Mouse (Mus musculus) retina, adult 2 months (tissue): ENCODE measurements around the gene Man2a1.

Experiments used
- DNase-seq: peaks from one replicate; pipeline ENCODE4 v3.0.0-alpha.2; 2012; ENCODE audit warnings: low read depth, low spot score

Gene Man2a1

DNA sequence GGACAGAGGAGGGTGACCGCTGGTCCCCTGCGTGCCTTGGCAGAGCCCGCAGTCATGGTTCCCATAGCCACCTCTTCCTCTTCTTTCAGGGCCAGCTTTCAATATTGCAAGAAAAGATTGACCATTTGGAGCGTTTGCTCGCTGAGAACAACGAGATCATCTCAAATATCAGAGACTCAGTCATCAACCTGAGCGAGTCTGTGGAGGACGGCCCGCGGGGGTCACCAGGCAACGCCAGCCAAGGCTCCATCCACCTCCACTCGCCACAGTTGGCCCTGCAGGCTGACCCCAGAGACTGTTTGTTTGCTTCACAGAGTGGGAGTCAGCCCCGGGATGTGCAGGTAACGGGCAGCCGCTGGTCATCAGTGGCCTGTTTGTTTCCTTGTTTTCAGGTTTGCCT is 23.9 kb downstream of the Man2a1 start:
- DNase-seq: no peak

DNA sequence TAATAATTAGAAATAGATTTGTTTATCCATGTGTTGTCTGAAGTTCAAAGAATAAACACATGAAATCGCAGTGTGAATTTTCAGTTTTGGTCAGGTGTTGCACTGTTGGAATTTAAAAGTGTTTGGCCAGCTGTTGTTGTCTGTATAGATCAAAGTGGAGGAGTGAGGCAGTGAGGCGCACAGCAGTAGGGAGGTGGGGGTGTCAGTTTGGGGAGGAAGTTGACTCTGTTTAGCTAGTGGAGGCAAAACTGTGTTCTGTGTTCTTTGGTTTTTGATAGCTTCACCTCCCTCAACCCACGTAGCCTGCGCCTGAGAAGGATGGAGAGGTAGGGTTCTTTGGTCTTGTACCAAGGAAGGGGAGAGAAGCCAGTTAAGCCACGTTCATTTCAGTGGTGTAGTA is 28.3 kb downstream of the Man2a1 start:
- no peak for DNase-seq

DNA sequence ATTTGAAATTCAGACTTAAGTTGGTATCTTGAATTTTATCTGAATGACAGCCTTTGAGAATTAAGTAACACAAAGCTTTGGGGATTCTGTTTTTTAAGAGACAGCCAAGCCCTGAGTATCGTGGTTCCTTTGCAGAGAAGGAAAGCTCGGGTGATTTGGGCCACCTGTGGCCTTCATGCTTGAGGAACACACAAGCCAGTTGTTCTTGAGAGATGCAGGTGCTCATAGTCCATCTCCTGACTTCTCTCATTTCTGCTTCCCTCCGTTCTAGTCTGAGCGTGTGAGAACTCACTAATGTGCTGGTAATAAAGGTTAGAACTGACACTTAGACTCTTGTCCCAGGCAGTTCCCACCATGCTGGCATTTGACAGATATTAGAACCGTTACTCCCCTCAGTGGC is 28.9 kb downstream of the Man2a1 start:
- no peak for DNase-seq

DNA sequence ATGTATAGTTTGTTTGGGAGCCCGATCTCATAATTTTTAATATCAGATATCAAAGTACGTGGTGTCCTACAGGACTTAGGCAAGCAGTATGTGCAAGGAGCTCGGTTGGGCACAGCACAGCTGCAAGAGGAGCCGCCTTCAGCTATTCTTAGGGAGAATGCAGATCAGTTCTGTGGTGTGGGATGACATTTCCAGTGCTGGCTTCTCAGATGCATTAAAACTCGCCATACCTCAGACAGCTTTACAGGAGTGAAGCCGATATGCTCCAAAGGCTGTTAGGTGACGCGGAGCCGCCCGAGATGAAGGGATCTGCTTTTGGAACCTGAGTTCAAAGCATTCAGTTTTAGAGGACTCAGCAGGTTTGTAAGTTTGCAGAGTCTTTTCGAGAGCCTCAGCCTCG is 30.0 kb downstream of the Man2a1 start:
- DNase-seq: no peak

DNA sequence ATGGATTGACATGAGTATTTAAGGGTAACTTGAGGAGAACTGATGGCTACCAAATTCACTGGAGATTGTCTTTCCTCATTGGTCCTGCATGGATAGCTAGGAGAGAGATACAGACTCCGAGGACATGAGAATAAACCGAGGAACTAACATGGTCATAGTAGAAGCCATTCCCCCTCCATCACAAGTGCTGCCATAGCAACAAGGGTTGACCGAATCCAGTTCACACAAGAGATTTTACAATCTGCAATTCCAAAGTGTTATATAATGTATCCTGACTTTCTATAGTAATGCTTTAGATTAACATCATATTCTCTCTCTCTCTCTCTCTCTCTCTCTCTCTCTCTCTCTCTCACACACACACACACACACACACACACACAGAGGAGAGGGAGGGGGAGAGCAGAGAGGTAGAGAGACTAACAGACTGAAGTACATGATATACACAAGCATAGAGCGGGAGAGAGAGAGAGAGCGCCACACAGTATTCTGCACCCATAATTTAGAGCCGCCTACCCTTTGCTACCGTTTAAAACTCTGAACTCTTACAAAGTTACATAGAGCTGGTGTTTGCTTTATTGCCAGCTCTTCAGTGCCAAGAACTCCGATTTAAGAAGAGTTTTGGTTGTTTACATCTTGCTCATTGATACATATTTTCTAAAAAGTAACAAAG is 37.5 kb downstream of the Man2a1 start:
- DNase-seq: no peak

DNA sequence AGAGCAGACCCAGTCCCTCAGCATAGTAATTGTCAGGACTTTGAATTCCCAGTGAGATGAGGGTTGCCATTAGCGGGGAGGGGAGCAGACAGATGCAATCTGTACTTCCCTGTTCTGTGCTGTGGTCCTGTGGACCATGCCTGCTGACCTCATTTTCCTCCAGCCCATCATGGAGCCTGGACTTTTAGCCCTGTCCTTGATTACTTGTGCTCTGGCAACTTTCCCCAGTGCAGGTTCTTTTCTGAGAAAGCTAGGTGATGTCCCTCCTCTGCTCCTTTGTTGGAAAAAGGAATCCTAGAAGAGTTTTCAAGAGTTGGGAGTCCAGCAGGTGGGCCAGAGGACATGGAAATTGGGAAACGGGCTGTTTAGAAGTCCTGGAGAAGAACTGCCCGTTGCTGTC is 40.8 kb downstream of the Man2a1 start:
- DNase-seq: no peak

DNA sequence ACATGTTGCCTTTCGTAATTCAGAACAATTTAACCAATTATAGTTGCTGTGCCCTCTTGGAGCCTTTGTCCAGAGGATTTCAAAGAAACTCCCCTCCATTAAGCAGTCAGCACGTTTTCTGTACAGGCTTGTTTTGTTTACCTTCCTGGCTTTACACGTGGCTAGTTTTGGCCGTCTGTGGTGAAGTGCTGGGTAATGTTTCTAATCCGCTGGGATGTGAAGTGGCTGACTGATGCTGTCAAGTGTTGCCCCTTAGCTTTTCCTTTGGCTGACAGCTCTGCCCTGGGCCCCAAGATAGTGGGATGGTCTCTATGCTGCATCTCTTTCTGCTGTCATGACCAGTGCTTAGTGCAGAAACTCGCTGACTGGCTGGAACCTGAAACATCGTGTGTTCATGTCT is 43.1 kb downstream of the Man2a1 start:
- DNase-seq: no peak

DNA sequence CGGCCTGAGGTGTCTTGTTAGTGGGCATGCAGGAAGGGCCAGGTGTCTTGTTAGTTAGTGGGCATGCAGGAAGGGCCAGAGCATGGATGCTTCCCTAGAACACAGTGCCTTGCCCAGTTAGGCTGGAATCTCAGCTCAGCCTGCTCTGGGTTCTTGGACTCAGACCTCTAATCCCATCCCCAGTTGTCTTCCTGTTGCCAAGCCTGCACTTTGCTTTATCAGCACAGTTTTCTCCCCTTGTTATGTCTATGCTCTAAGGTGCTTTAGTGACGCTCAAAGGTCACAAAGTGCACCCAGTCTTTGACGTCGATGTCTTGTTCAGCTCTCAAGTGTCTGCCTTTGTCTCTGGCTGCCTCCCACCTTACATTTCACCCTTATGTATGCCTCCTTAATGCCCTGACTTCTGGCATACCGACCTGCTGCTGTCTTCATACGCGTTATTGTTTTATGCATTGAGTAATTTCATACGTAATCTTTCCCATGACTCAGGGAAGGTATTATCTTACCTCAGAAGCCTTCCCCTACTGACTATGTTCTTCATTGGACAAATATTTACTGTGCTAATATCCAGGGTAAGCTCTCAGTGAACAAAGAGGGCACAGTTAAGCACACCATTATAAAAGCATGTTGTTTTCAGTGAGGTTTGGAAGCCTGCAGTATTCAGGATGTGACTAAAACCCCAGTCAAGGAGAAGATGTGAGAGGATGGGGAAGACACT is 44.5 kb downstream of the Man2a1 start:
- DNase-seq: no peak

DNA sequence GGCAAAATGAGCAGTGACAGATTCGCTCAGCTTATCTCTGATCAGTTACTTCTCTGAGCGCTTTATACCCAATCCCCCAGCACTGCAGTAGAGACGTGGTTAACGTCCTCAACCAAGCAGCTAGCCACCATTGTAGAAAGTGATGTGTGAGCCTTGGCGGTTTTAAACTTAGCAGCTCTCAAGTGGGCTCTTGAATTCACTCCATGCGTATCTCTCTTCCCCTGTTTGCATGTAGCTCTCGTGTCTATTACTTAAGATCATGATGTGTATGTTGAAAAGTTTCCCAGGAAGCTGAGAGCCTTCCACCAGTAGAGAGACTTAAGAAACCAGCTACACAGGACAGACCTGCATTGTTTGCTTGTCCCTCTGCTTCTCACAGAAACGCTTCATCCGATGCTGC is 46.9 kb downstream of the Man2a1 start:
- DNase-seq: no peak

DNA sequence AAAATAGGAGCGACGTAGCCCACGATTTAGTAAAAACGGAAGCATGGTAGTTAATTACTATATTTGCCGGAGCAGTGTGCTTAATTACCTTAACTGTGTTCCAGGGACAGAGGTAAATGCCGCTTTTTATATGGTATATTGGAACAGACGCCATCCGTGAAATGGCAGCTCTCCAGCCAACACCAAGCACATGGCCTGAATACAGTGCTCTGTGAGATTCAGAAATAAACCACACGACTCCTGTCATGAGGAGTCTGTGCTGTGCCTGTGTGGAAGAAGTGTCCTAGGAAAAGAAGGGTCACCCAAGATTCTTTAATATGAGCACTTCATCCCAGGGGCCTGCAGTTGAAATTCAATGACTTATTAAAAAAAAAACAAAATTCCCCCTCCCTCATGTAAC is 50.2 kb downstream of the Man2a1 start:
- DNase-seq: no peak

DNA sequence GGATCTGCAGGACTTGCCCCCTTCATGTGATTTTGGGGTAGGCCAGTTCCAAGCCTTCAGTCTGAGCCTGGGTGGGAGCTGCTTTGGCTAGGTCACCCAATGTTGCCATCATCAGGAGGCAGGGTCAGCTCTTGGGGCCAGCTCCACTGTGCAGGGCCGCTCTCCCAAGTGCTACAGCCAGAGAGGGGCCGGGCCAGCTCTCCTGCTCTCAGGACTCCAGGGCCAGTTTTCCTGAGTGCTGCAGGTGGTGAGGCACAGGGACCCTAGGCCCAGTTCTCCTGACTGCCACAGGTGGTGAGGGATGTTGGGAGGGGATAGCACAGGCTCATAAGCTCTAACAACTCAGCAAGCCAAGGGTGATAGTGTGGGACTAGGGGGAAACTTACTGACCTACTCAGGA is 53.1 kb downstream of the Man2a1 start:
- DNase-seq: no peak

DNA sequence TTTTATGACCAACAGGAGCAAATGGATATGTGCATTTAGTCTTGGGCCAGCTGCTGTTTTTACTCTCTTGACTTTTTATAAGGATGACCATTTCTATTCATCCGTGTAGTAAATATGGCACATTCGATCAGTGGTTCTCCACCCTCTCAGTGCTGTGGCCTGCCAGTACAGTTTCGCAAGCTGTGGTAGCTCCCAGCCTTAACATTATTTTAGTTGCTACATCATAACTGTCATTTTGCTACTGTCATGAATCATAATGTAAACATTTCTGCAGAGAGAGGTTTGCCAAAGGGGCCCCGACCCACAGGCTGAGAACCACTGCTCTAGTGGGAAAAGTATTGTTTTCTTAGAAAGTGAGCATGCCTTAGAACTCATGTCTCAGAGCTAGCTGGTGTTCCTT is 59.1 kb downstream of the Man2a1 start:
- no peak for DNase-seq

DNA sequence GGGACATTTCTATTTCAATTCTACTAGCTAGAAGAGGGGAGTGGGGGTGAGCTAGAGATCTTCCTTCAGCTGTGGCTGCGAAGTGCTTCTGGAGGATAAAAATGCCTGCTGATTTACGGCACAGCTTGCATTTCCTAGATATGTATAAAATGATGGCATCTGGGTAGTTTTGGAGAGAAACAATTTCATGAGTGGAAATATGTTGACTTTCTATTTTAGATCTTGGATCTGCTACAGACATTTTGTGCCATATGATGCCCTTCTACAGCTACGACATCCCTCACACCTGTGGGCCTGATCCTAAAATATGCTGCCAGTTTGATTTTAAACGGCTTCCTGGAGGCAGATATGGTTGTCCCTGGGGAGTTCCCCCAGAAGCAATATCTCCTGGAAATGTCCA is 66.0 kb downstream of the Man2a1 start:
- no peak for DNase-seq

DNA sequence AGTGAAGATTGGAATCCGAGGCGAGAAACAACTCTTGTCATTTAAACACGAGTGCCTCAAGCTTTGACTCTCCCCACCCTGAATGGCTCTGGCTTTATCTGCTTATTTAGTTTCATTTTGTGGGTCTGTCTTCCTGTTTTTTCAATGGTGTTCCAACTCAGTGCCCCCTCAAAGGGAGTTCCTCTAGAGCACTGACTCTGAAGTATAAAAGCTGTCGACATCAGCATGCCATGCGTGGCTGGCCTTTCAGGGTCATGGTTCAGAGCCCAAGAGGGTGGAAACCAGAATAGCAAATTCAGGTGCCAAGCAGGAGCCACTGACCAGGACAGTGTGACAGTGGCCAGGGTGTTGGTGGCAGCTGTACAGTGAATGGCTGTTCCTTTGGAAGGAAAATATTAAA is 68.0 kb downstream of the Man2a1 start:
- DNase-seq: no peak

DNA sequence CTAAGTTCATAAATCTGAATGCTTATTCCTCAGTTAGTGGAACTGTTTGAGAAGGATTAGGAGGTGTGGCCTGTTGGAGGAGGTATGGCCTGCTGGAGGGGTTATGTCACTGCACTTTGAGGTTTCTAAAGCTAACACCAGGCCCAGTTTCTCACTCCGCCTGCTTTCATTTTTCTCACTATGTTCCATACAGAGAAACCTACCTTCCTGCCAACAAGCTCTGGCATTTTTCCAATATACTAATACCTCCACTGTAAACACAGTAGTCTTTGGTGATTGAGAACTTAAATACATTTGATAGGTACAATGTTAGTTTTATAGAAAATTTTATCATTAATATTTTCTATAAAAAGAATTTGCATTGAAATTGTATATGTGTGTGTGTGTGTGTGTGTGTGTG is 73.9 kb downstream of the Man2a1 start:
- no peak for DNase-seq

DNA sequence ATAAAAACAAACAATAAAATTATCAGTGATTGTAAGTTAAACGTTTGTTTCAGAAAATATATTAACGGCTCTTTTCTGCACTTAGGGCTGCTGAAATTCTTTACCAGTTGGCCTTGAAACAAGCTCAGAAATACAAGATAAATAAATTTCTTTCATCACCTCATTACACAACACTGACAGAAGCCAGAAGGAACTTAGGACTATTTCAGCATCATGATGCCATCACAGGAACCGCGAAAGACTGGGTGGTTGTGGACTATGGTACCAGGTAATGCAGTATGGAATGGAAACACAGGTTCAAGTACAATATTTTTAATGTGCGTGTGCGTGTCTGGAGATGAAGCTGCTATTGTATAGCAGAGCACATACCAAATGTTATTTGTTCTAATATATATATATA is 74.4 kb downstream of the Man2a1 start:
- no peak for DNase-seq

DNA sequence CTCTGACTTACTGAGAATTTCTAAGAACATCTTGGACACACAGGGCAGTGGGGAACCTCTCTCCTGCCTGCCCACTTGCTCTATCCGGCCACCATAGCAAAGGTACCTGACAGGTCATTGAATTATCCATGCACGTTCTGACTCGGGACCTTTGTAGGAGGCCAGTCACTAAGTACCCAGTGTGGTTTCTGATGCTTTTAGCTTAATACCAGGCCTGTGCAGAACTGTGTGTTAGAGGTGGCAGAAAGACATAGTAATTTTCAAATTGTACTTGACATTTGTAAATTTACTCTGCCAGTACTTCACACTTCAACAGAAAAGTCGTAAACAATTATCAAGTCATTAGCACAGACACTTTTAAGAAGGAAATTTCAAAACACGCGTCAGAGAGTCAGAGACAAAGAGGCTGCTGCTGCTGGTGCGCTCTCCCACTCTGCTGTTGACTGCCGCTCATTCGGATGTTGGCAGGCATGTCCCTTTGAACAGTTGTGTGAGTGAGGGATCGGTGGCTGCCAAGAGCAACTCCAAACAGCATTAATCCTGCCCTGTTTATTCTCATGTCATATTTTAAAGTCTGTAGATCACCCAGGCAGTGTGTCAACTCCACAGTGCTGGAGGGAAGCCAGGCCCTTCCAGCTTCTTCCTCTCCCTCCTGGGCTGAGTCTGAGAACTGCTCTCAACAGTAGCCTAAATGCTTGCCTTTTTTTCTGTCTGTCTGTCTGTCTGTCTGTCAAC is 76.4 kb downstream of the Man2a1 start:
- DNase-seq: no peak

DNA sequence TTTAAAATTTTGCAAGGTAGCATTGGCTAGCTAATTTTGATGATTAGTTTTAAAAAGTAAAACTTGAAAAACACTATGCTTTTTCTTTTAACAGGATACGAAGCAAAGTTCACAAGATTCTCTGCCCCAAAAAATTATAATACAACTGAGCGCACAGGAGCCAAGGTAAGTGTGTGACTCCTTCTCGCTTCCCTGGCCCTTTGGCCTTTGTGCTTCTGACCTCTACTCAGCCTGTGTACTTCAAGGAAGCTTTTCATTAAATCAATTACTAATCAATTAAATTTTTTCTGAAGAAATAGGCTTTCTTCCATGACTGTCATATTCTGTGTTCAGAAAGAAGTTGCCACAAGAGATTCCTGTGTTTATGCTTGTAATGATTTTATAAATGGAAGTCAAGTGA is 80.9 kb downstream of the Man2a1 start:
- no peak for DNase-seq

DNA sequence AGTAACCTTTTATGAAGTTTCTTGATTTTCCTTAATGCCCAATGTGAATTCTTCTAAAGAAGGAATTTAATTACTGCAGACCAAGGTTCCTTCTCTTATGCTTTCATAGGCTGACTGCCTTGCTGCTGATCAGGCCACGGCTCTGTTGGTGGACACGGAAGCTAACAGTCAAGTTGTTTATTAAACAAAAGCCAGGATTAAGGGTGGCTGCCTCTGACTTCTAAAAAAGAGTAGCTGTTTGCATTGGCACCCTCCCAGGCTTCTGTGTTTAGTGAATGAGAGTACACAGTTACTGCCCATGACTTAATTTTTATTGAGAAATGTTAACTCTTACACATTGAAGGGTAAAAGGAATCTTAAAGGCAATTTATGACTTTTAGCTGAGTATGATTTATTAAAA is 81.4 kb downstream of the Man2a1 start:
- DNase-seq: no peak

DNA sequence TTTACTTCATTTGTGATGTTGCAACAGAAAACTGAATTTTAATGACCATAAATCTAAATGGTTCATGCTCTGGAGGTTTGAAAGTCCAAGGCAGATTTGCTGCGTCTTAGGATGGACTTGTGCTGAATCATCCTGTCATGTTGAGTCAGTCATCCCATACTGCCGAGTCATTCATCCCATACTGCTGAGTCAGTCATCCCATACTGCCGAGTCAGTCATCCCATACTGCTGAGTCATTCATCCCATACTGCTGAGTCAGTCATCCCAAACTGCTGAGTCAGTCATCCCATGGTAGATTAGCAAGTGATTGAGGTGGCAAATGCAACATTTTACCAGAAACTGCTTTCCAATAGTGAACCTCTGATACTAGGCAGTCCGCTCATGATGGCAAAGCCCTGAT is 83.6 kb downstream of the Man2a1 start:
- no peak for DNase-seq

DNA sequence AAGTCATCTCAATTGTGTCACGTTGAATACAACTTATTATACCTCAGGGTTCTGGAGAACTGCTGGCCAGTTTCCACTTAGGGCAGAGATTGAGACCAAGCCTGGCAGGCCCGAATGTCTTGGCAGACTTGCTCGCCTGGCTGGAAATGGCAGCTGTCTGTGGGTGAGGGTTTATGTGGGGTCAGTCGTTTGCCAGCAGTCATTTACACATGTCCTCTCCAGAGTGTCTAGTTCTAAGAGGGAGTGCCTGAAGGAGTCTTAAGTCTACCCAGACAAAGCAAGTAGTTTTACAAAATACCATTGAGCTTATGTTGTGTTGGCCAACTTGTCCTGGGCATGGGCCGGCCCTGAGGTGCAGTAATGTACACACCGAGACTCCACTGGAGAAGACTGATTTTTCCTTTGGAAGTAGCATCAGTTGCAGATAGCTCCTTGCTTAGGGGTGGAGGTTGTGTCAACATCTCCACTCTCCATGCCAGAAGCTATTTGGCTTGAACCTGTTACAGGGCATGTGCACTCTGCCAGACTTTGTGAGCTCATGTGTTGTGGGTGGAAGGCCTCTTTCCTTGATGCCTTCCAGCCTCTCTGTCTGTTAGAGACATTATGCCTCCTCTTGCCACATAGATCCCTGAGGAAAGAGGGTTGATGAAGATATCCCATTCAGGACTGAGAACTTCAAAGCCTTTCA is 84.8 kb downstream of the Man2a1 start:
- DNase-seq: no peak

DNA sequence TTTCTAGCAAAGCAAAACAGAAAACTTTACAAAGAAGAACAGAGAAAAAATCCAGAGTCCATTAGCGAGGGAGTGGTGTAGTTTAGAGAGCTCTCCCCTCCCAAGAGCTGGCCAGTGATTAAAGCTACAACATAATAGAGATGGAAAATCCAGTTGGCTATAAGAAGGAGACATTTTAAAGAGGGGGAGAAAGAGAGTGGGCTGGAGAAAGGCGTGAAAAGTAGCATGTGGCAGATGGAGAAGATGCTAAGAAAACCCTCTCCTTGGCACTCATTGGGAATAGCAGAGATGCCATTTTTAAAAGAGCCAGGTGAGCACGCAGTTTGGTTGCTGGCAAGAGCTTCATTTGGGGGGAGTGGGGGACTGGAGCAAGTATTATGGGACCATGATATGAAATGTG is 89.1 kb downstream of the Man2a1 start:
- no peak for DNase-seq
